Mouse (Mus musculus) bone marrow macrophage, adult 2 months (primary cell): ENCODE results near the gene Pde3b.

Experiments used
- CTCF ChIP-seq: IDR thresholded peaks from 2 replicates; pipeline ENCODE4 v1.5.1; 2012; ENCODE audit warnings: low read depth, mild to moderate bottlenecking, low read length, moderate library complexity
- POLR2A ChIP-seq: IDR thresholded peaks from 2 replicates; pipeline ENCODE4 v1.6.1; 2012; ENCODE audit warnings: mild to moderate bottlenecking, low read depth, low read length, borderline replicate concordance

DNA sequence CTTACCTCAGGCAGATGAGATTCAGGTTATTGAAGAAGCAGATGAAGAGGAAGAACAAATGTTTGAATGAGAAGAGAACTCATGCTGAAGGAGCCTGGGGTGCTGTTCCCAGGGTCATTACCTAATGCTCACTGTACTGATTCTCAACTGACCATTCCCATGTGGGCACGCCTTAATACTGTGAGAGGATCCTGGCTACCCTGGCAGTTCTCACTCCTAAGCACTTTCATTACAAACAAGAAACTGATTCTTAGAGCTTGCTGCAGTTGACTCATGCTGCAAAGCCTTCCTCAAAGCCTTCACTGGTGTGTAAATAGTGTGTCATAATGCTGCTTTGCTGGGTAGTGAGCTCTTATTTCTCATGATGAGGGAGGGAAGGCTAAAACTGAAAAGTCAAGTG lies 121.1 kb downstream of the Pde3b start:
- TF ChIP-seq CTCF, result no peak
- no peak for TF ChIP-seq POLR2A
